Mouse (Mus musculus): ENCODE results near the gene Nfib. TPM values are rescaled to one million over a fixed set of nuclear protein-coding genes. Genes with fewer than 3 reads are reported as not detected.

Gene Nfib
- polyA plus RNA-seq, 1 experiment from 2014 or later, result 31.8 TPM

GRCm38 (mm10) chr4:82635118-82635517 is 70.4 kb downstream of the Nfib start:
- Histone ChIP-seq H3K9me3 (ENCODE audit: control insufficient read depth, low read length) (no peaks in the 10 kb centered on the region), H3K36me3 (ENCODE audit: control insufficient read depth, insufficient read depth, low read length) (no peaks in the 10 kb centered on the region), H3K4me1 (ENCODE audit: control insufficient read depth, insufficient read depth, low read length) (peaks cover 3% of the 10 kb centered on the region; the same call in 1 of the 2 replicates), H3K4me2 (ENCODE audit: low read depth, severe bottlenecking) (no peak overlapping the region), H3K27ac (replicated peaks; ENCODE audit: low read depth, low read length) (no peak overlapping the region), H3K27me3 (ENCODE audit: control insufficient read depth, insufficient read depth, low read length) (no peaks in the 10 kb centered on the region), H3K9ac (ENCODE audit: low read length) (no peak overlapping the region), H3K4me3 (ENCODE audit: low read depth, low read length) (no peak overlapping the region)
- 94% methylated on average over 11 of the region's 11 CpGs for WGBS
- ATAC-seq (ENCODE audit: insufficient number of reproducible peaks, low FRiP score, low TSS enrichment, low read depth) (no peak), DNase-seq (ENCODE audit: low spot score) (no peak)

GRCm38 (mm10) chr4:82634365-82634764 is 71.2 kb downstream of the Nfib start:
- Histone ChIP-seq H3K4me3 (ENCODE audit: low read depth, low read length) (no peak overlapping the region), H3K4me2 (ENCODE audit: low read depth, severe bottlenecking) (no peak overlapping the region), H3K9me3 (ENCODE audit: control insufficient read depth, low read length) (no peaks in the 10 kb centered on the region), H3K27ac (replicated peaks; ENCODE audit: low read depth, low read length) (no peak overlapping the region), H3K9ac (ENCODE audit: low read length) (no peak overlapping the region), H3K27me3 (ENCODE audit: control insufficient read depth, insufficient read depth, low read length) (no peaks in the 10 kb centered on the region), H3K36me3 (ENCODE audit: control insufficient read depth, insufficient read depth, low read length) (no peaks in the 10 kb centered on the region), H3K4me1 (ENCODE audit: control insufficient read depth, insufficient read depth, low read length) (peaks cover 3% of the 10 kb centered on the region; the same call in 1 of the 2 replicates)
- WGBS, result 39% methylated on average over 7 of the region's 7 CpGs
- peak; percentile 77 for DNase-seq (ENCODE audit: low spot score)
- ATAC-seq (ENCODE audit: insufficient number of reproducible peaks, low FRiP score, low TSS enrichment, low read depth), result 0 out of 2 replicates have a peak, but pooled peaks have one; percentile 76

GRCm38 (mm10) chr4:82624285-82625045 is 81.1 kb downstream of the Nfib start:
- ATAC-seq (ENCODE audit: insufficient number of reproducible peaks, low FRiP score, low TSS enrichment, low read depth) (no peak), DNase-seq (ENCODE audit: low spot score) (no peak)
- Histone ChIP-seq H3K27ac (replicated peaks; ENCODE audit: low read depth, low read length) (no peak overlapping the region), H3K9me3 (ENCODE audit: control insufficient read depth, low read length) (no peaks in the 10 kb centered on the region), H3K36me3 (ENCODE audit: control insufficient read depth, insufficient read depth, low read length) (no peaks in the 10 kb centered on the region), H3K27me3 (ENCODE audit: control insufficient read depth, insufficient read depth, low read length) (no peaks in the 10 kb centered on the region), H3K4me3 (ENCODE audit: low read depth, low read length) (no peak overlapping the region), H3K4me2 (ENCODE audit: low read depth, severe bottlenecking) (no peak overlapping the region), H3K4me1 (ENCODE audit: control insufficient read depth, insufficient read depth, low read length) (0 out of 2 replicates have a peak, but pooled peaks cover 4% of the 10 kb centered on the region), H3K9ac (ENCODE audit: low read length) (no peak overlapping the region)
- WGBS, result 69% methylated on average over 8 of the region's 8 CpGs

- no peak for ATAC-seq (ENCODE audit: insufficient number of reproducible peaks, low FRiP score, low TSS enrichment, low read depth)
- H3K9ac ChIP-seq (ENCODE audit: low read length), result no peak overlapping the region
Measured at GRCm38 (mm10) chr4:82623835-82624234, 81.7 kb downstream of the Nfib start.

GRCm38 (mm10) chr4:82623081-82623538 is 82.4 kb downstream of the Nfib start:
- H3K4me2 ChIP-seq (ENCODE audit: low read depth, severe bottlenecking), result no peak overlapping the region
- no peak overlapping the region for H3K4me3 ChIP-seq (ENCODE audit: low read depth, low read length)
- H3K27ac ChIP-seq (replicated peaks; ENCODE audit: low read depth, low read length), result no peak overlapping the region
- WGBS, result 79% methylated on average over 12 of the region's 12 CpGs
- no peak for DNase-seq (ENCODE audit: low spot score)
- no peaks in the 10 kb centered on the region for H3K9me3 ChIP-seq (ENCODE audit: control insufficient read depth, low read length)
- no peak for ATAC-seq (ENCODE audit: insufficient number of reproducible peaks, low FRiP score, low TSS enrichment, low read depth)
- no peaks in the 10 kb centered on the region for H3K36me3 ChIP-seq (ENCODE audit: control insufficient read depth, insufficient read depth, low read length)
- no peak overlapping the region for H3K9ac ChIP-seq (ENCODE audit: low read length)
- no peaks in the 10 kb centered on the region for H3K27me3 ChIP-seq (ENCODE audit: control insufficient read depth, insufficient read depth, low read length)
- 0 out of 2 replicates have a peak, but pooled peaks cover 4% of the 10 kb centered on the region for H3K4me1 ChIP-seq (ENCODE audit: control insufficient read depth, insufficient read depth, low read length)

More at GRCm38 (mm10) chr4:82623835-82624234, 81.7 kb downstream of the Nfib start:
- Histone ChIP-seq H3K27ac (replicated peaks; ENCODE audit: low read depth, low read length) (no peak overlapping the region), H3K4me1 (ENCODE audit: control insufficient read depth, insufficient read depth, low read length) (0 out of 2 replicates have a peak, but pooled peaks cover 4% of the 10 kb centered on the region), H3K9me3 (ENCODE audit: control insufficient read depth, low read length) (no peaks in the 10 kb centered on the region), H3K4me3 (ENCODE audit: low read depth, low read length) (no peak overlapping the region), H3K27me3 (ENCODE audit: control insufficient read depth, insufficient read depth, low read length) (no peaks in the 10 kb centered on the region), H3K36me3 (ENCODE audit: control insufficient read depth, insufficient read depth, low read length) (no peaks in the 10 kb centered on the region), H3K4me2 (ENCODE audit: low read depth, severe bottlenecking) (no peak overlapping the region)
- WGBS, result 74% methylated on average over 4 of the region's 4 CpGs
- DNase-seq (ENCODE audit: low spot score), result no peak

- 0 out of 2 replicates have a peak, but pooled peaks cover 4% of the 10 kb centered on the region for H3K4me1 ChIP-seq (ENCODE audit: control insufficient read depth, insufficient read depth, low read length)
- H3K27me3 ChIP-seq (ENCODE audit: control insufficient read depth, insufficient read depth, low read length), result no peaks in the 10 kb centered on the region
- WGBS, result 27% methylated on average over 3 of the region's 3 CpGs
- no peak overlapping the region for H3K4me3 ChIP-seq (ENCODE audit: low read depth, low read length)
- DNase-seq (ENCODE audit: low spot score) (no peak), ATAC-seq (ENCODE audit: insufficient number of reproducible peaks, low FRiP score, low TSS enrichment, low read depth) (no peak)
- H3K9me3 ChIP-seq (ENCODE audit: control insufficient read depth, low read length), result no peaks in the 10 kb centered on the region
- no peak overlapping the region for H3K9ac ChIP-seq (ENCODE audit: low read length)
- no peak overlapping the region for H3K4me2 ChIP-seq (ENCODE audit: low read depth, severe bottlenecking)
- H3K27ac ChIP-seq (replicated peaks; ENCODE audit: low read depth, low read length), result no peak overlapping the region
- no peaks in the 10 kb centered on the region for H3K36me3 ChIP-seq (ENCODE audit: control insufficient read depth, insufficient read depth, low read length)
Measured at GRCm38 (mm10) chr4:82622321-82622836, 83.2 kb downstream of the Nfib start.

GRCm38 (mm10) chr4:82619539-82619941 is 86.0 kb downstream of the Nfib start:
- Histone ChIP-seq H3K36me3 (ENCODE audit: control insufficient read depth, insufficient read depth, low read length) (no peaks in the 10 kb centered on the region), H3K9me3 (ENCODE audit: control insufficient read depth, low read length) (no peaks in the 10 kb centered on the region), H3K27me3 (ENCODE audit: control insufficient read depth, insufficient read depth, low read length) (no peaks in the 10 kb centered on the region), H3K9ac (ENCODE audit: low read length) (no peak overlapping the region), H3K4me1 (ENCODE audit: control insufficient read depth, insufficient read depth, low read length) (0 out of 2 replicates have a peak, but pooled peaks cover 4% of the 10 kb centered on the region), H3K4me2 (ENCODE audit: low read depth, severe bottlenecking) (no peak overlapping the region), H3K27ac (replicated peaks; ENCODE audit: low read depth, low read length) (no peak overlapping the region), H3K4me3 (ENCODE audit: low read depth, low read length) (no peak overlapping the region)
- WGBS, result 71% methylated on average over 12 of the region's 12 CpGs
- DNase-seq (ENCODE audit: low spot score) (no peak), ATAC-seq (ENCODE audit: insufficient number of reproducible peaks, low FRiP score, low TSS enrichment, low read depth) (no peak)

GRCm38 (mm10) chr4:82619003-82619402 is 86.5 kb downstream of the Nfib start:
- Histone ChIP-seq H3K4me1 (ENCODE audit: control insufficient read depth, insufficient read depth, low read length) (peaks cover 4% of the 10 kb centered on the region; the same call in 1 of the 2 replicates), H3K27ac (replicated peaks; ENCODE audit: low read depth, low read length) (no peak overlapping the region), H3K9me3 (ENCODE audit: control insufficient read depth, low read length) (no peaks in the 10 kb centered on the region), H3K4me2 (ENCODE audit: low read depth, severe bottlenecking) (no peak overlapping the region), H3K4me3 (ENCODE audit: low read depth, low read length) (no peak overlapping the region), H3K9ac (ENCODE audit: low read length) (no peak overlapping the region), H3K36me3 (ENCODE audit: control insufficient read depth, insufficient read depth, low read length) (no peaks in the 10 kb centered on the region), H3K27me3 (ENCODE audit: control insufficient read depth, insufficient read depth, low read length) (no peaks in the 10 kb centered on the region)
- 75% methylated on average over 2 of the region's 2 CpGs for WGBS
- no peak for DNase-seq (ENCODE audit: low spot score)
- no peak for ATAC-seq (ENCODE audit: insufficient number of reproducible peaks, low FRiP score, low TSS enrichment, low read depth)

Data from limb, embryonic 11.5 days (tissue).